ENCODE assay signal across 15 mouse cellular contexts in the genomic region with DNA sequence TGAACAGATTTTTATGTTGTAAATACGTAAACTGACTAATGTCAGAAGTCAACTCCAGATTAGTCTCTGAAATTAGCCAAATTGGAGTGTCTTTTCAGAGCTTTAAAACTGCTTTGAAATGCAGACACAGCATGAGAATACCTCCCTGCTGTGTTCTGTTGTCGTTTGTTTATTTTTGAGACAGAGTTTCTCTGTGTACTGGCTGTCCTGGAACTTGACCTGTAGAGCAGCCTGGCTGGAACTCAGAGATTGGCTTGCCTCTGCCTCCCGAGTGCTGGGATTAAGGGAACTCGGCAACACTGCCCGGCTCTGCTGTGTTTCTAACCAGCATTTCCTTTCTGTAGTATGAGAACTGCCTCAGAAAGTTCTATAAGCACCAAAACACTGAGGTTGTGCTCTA.
"Had no signal": no experiment of that assay in that cellular context is flagged by ENCODE, and none has a peak within 500 bp of the region (broad histone marks: within the 10 kb centered on the region; RNA-seq: fewer than 3 reads in every experiment).

No protein-coding gene starts in this region.

- H3K4me2 ChIP-seq: heart, embryonic 11.5 days; heart, embryonic 13.5 days; heart, embryonic 15.5 days; hindbrain, embryonic 14.5 days; intestine, embryonic 15.5 days; limb, embryonic 12.5 days; liver, embryonic 13.5 days; liver, embryonic 15.5 days had no signal

- H3K4me3 ChIP-seq: heart, adult 2 months; heart, embryonic 13.5 days; heart, embryonic 15.5 days; intestine, embryonic 15.5 days; layer of hippocampus, adult 2 months; left cerebral cortex, adult 2 months; limb, embryonic 10.5 days; limb, embryonic 12.5 days; liver, embryonic 13.5 days; liver, embryonic 15.5 days had no signal

- H3K27me3 ChIP-seq: heart, embryonic 13.5 days; heart, embryonic 15.5 days; intestine, embryonic 15.5 days; limb, embryonic 12.5 days; liver, embryonic 13.5 days; liver, embryonic 15.5 days had no signal

- H3K27ac ChIP-seq: heart, adult 2 months; heart, embryonic 13.5 days; heart, embryonic 15.5 days; hindbrain, embryonic 14.5 days; intestine, embryonic 15.5 days; kidney, postnatal 0 days; layer of hippocampus, adult 2 months; left cerebral cortex, adult 2 months; limb, embryonic 10.5 days; limb, embryonic 12.5 days; liver, embryonic 13.5 days; liver, embryonic 15.5 days had no signal

- ATAC-seq: hindbrain, embryonic 16.5 days; intestine, embryonic 15.5 days had no signal

- H3K9ac ChIP-seq: heart, embryonic 13.5 days; heart, embryonic 15.5 days; hindbrain, embryonic 14.5 days; intestine, embryonic 15.5 days; limb, embryonic 12.5 days; liver, embryonic 13.5 days; liver, embryonic 15.5 days; liver, postnatal 0 days had no signal

- H3K9me3 ChIP-seq: heart, embryonic 13.5 days; heart, embryonic 15.5 days; intestine, embryonic 15.5 days; limb, embryonic 10.5 days; limb, embryonic 12.5 days; liver, embryonic 13.5 days; liver, embryonic 15.5 days had no signal

- H3K4me1 ChIP-seq: intestine, embryonic 15.5 days; limb, embryonic 10.5 days; limb, embryonic 12.5 days; liver, embryonic 15.5 days had no signal
